Mouse (Mus musculus) midbrain, embryonic 16.5 days (tissue): ENCODE measurements at regions not wholly inside any gene's neighbourhood (a gene's known extent, or its start where the extent isn't known, plus 50 kb on each side); places are given as distances from the start of the nearest gene placed in this dataset.

Experiments used
- ATAC-seq: fragments of 200-750 bp; cut with Nextera tagmentation; 2 replicates; pipeline ENCODE4 v1.8.0; 2017; ENCODE audit warnings: moderate TSS enrichment
- H3K27ac ChIP-seq: fragments of 300-500 bp; sonication (generic); 2 replicates; pipeline ENCODE4 v1.5.1; 2014; ENCODE audit warnings: mild to moderate bottlenecking, low read length, mixed read lengths
- H3K27me3 ChIP-seq: fragments of 300-500 bp; sonication (generic); 2 replicates; pipeline ENCODE4 v1.6.1; 2014; ENCODE audit warnings: low read depth, low read length, mixed read lengths; ENCODE audit not compliant: control insufficient read depth, insufficient read depth
- H3K36me3 ChIP-seq: fragments of 300-500 bp; sonication (generic); 2 replicates; pipeline ENCODE4 v1.6.1; 2014; ENCODE audit warnings: mild to moderate bottlenecking, low read length, moderate library complexity, mixed read lengths; ENCODE audit not compliant: control insufficient read depth, insufficient read depth
- H3K4me1 ChIP-seq: fragments of 300-500 bp; sonication (generic); 2 replicates; pipeline ENCODE4 v1.6.1; 2014; ENCODE audit warnings: mild to moderate bottlenecking, low read length, mixed read lengths; ENCODE audit not compliant: control insufficient read depth, insufficient read depth
- H3K4me2 ChIP-seq: fragments of 300-500 bp; sonication (generic); 2 replicates; pipeline ENCODE4 v1.6.1; 2014; ENCODE audit warnings: mild to moderate bottlenecking, low read length, mixed read lengths
- H3K4me3 ChIP-seq: fragments of 300-500 bp; sonication (generic); 2 replicates; pipeline ENCODE4 v1.5.1; 2014; ENCODE audit warnings: low read depth, mild to moderate bottlenecking, low read length, moderate library complexity, mixed read lengths
- H3K9ac ChIP-seq: fragments of 300-500 bp; sonication (generic); 2 replicates; pipeline ENCODE4 v1.6.1; 2014; ENCODE audit warnings: low read depth, low read length, mixed read lengths
- H3K9me3 ChIP-seq: fragments of 300-500 bp; sonication (generic); replicated peaks from 2 replicates; pipeline ENCODE4 v1.6.1; 2014; ENCODE audit warnings: mild to moderate bottlenecking, low read length, mixed read lengths; ENCODE audit not compliant: control insufficient read depth, poor library complexity, severe bottlenecking
- WGBS: fragments of 180-500 bp; shearing (Covaris S2); extraction: QIAGEN DNeasy Blood & Tissue Kit; methylation state at CpG from one replicate; pipeline ENCODE4 v1.1.7; 2014; 5-methylcytosine and 5-hydroxymethylcytosine counted together

DNA sequence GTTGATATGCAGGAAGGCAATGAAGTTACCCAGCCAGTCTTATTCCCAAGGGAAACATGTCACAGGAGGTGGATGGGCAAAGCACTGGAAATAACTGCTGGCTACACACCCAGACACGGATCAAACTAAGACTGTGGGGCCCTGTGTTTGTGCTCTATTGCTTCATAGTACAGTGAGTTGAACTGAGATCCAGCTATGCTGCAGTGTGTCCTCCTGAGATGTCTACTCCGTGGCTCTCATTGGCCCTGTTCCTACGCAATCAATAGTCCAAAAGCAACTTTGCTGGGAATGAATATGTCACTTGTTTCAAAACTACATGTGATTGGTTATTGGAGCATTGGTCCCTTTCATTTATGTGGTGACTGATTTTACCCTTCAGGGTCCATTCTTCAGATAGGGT lies 213.8 kb upstream of the Bmp2 start:
- Histone ChIP-seq H3K4me2 (no peak overlapping the region), H3K27ac (no peak overlapping the region), H3K4me3 (no peak overlapping the region), H3K9me3 (no peaks in the 10 kb centered on the region), H3K4me1 (no peaks in the 10 kb centered on the region), H3K9ac (no peak overlapping the region), H3K27me3 (peaks cover 5% of the 10 kb centered on the region), H3K36me3 (no peaks in the 10 kb centered on the region)
- WGBS: 86% methylated on average over 3 of the region's 3 CpGs
- ATAC-seq: no peak

- H3K9ac ChIP-seq: no peak overlapping the region
- H3K4me2 ChIP-seq: no peak overlapping the region
- H3K27ac ChIP-seq: no peak overlapping the region
- H3K4me3 ChIP-seq: no peak overlapping the region
- H3K4me1 ChIP-seq: no peaks in the 10 kb centered on the region; the same call in 1 of the 2 replicates
- 96% methylated on average over 4 of the region's 4 CpGs for WGBS
- no peaks in the 10 kb centered on the region for H3K36me3 ChIP-seq
- no peaks in the 10 kb centered on the region for H3K9me3 ChIP-seq
- H3K27me3 ChIP-seq: peaks cover 14% of the 10 kb centered on the region
- no peak for ATAC-seq
These were observed 210.6 kb upstream of the Bmp2 start for GRCm38 (mm10) chr2:133341352-133341751.

- Histone ChIP-seq H3K4me1 (no peaks in the 10 kb centered on the region; the same call in 1 of the 2 replicates), H3K36me3 (no peaks in the 10 kb centered on the region), H3K4me3 (no peak overlapping the region), H3K27ac (no peak overlapping the region), H3K27me3 (peaks cover 29% of the 10 kb centered on the region), H3K4me2 (no peak overlapping the region), H3K9me3 (no peaks in the 10 kb centered on the region), H3K9ac (no peak overlapping the region)
- no peak for ATAC-seq
- WGBS: 28% methylated on average over 12 of the region's 12 CpGs
These were observed 205.8 kb upstream of the Bmp2 start for GRCm38 (mm10) chr2:133345964-133346788.

- Histone ChIP-seq H3K9ac (no peak overlapping the region), H3K4me2 (no peak overlapping the region), H3K36me3 (no peaks in the 10 kb centered on the region), H3K4me3 (no peak overlapping the region), H3K9me3 (no peaks in the 10 kb centered on the region), H3K4me1 (no peaks in the 10 kb centered on the region; the same call in 1 of the 2 replicates), H3K27ac (no peak overlapping the region), H3K27me3 (peaks cover 32% of the 10 kb centered on the region)
- ATAC-seq: peak; percentile 75
- 2% methylated on average over 4 of the region's 4 CpGs for WGBS
These were observed 205.1 kb upstream of the Bmp2 start for GRCm38 (mm10) chr2:133346789-133347424.

DNA sequence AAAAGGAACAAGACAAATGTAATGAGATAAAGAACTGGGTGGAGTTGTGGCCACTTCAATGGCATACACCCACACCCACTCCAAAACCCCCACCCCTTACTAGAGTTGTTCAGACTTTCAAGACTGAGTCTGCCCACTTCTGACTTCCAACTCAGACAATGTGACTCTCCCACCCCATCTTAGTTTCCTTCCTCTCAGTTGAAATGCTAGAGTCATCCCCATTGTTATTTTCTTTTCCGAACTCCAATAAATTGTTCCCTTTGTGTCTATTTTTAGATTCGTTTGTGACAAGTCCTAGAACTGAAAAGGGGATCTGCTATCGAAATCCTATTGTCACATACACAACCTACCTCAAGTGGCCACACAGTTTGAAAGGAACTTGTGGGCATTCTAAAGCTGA lies 200.7 kb upstream of the Bmp2 start:
- 64% methylated on average over 3 of the region's 3 CpGs for WGBS
- no peak for ATAC-seq
- H3K9ac ChIP-seq: no peak overlapping the region
- H3K27ac ChIP-seq: no peak overlapping the region
- no peaks in the 10 kb centered on the region for H3K9me3 ChIP-seq
- peaks cover 41% of the 10 kb centered on the region for H3K27me3 ChIP-seq
- no peaks in the 10 kb centered on the region; the same call in 1 of the 2 replicates for H3K4me1 ChIP-seq
- H3K36me3 ChIP-seq: no peaks in the 10 kb centered on the region
- H3K4me3 ChIP-seq: no peak overlapping the region
- no peak overlapping the region for H3K4me2 ChIP-seq

GRCm38 (mm10) chr2:133352800-133353199 lies 199.2 kb upstream of the Bmp2 start:
- 89% methylated on average over 3 of the region's 3 CpGs for WGBS
- ATAC-seq: no peak
- no peak overlapping the region for H3K4me3 ChIP-seq
- H3K4me2 ChIP-seq: no peak overlapping the region
- no peak overlapping the region for H3K9ac ChIP-seq
- H3K36me3 ChIP-seq: no peaks in the 10 kb centered on the region
- H3K4me1 ChIP-seq: no peaks in the 10 kb centered on the region
- peaks cover 47% of the 10 kb centered on the region for H3K27me3 ChIP-seq
- no peaks in the 10 kb centered on the region for H3K9me3 ChIP-seq
- H3K27ac ChIP-seq: no peak overlapping the region

DNA sequence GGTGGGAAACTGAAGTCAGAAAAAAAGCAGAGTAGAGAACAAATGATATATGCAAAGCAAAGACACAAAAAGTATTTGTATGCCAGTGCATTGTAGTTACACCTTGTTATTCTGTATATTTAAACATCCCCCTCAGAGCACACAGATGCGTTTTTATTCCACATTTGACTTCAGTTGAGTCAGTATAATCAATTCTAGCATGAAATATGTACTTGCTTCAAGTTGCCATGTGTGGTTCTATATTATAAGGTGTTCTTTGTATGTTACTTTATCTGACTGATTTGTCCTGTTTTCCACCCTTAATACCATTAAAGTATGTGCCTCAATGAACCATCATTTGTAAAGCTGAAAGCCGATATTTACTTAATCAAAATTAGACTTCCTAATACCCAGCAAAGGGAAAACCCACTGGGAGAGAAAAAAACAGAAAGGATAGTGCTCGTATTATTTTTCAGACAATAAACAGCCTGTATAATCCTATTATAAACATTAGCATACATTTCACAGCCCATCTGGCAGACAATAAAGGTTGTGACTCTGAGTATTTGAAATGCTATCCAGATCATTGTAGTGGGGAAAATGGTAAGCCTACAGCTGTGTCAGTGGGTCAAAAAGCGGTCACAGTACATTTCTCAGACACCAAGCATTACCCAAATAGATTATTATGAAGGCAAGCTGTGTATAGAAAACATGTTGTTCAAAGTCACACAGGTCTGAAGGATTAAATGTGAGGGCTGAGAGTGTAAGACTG lies 189.1 kb upstream of the Bmp2 start:
- Histone ChIP-seq H3K9ac (no peak overlapping the region), H3K4me1 (no peaks in the 10 kb centered on the region), H3K36me3 (no peaks in the 10 kb centered on the region), H3K9me3 (no peaks in the 10 kb centered on the region), H3K27me3 (peaks cover 23% of the 10 kb centered on the region), H3K4me2 (no peak overlapping the region), H3K4me3 (no peak overlapping the region), H3K27ac (no peak overlapping the region)
- 21% methylated on average over 4 of the region's 4 CpGs for WGBS
- ATAC-seq: no peak

- no peak overlapping the region for H3K4me2 ChIP-seq
- no peaks in the 10 kb centered on the region for H3K4me1 ChIP-seq
- H3K27ac ChIP-seq: no peak overlapping the region
- no peak overlapping the region for H3K9ac ChIP-seq
- no peak for ATAC-seq
- no peaks in the 10 kb centered on the region for H3K9me3 ChIP-seq
- H3K4me3 ChIP-seq: no peak overlapping the region
- WGBS: 92% methylated on average over 12 of the region's 12 CpGs
- H3K36me3 ChIP-seq: no peaks in the 10 kb centered on the region
- H3K27me3 ChIP-seq: peaks cover 10% of the 10 kb centered on the region
These were observed 180.3 kb upstream of the Bmp2 start for GRCm38 (mm10) chr2:133371490-133372215.
